ENCODE assay signal across 1 mouse cellular context in the genomic region with DNA sequence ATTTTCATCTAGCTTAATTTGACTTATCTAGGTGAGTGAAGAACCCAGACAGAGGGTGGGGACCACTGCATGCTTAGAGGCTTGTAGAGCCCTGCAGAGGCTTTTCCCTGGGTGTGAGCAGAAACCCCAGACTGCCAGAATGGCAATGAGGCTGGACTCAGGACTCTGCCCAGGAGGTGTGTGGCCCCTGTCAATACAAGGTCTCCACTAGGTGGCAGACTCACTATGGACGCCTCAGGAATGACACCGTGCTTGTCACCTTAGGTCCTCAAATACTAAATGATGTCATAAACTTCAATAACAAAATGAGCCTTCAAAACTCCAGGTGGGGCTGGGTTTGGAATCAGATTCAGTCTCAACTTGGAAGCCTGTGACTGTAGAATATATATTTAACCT.
A peak's percentile ranks its signal among the peaks of the same experiment; 100 is the strongest.
TF ChIP-seq lines count a peak whose summit lies in the region.

No protein-coding gene starts in this region.

TF ChIP-seq in MEL, 35 proteins besides CTCF, POLR2A, EP300 and RAD21:
- TF ChIP-seq GABPA (IDR thresholded peaks at IDR 0.05; ENCODE audit: low read depth, low read length) (no peak), SMC3 (IDR thresholded peaks at IDR 0.05; ENCODE audit: low read depth, low read length) (peak; percentile 85), HCFC1 (IDR thresholded peaks at IDR 0.05; ENCODE audit: low read depth, low read length) (no peak), ZC3H11A (IDR thresholded peaks at IDR 0.05; ENCODE audit: low read depth, low read length) (peak; percentile 62)
